Mouse (Mus musculus): Measurements from ENCODE around the gene Zfp280c.

GRCm38 (mm10) chrX:48525332-48525731 is 69.0 kb downstream of the Zfp280c start:
- TF ChIP-seq CTCF (IDR thresholded peaks at IDR 0.05; ENCODE audit: extremely low read depth, insufficient read depth, insufficient read length, insufficient replicate concordance), result no peak
- TF ChIP-seq POLR2A (IDR thresholded peaks at IDR 0.05; ENCODE audit: low read depth, low read length), result no peak
